Mouse (Mus musculus): Measurements from ENCODE around the gene Poc1a. TPM values are rescaled to one million over a fixed set of nuclear protein-coding genes. Genes with fewer than 3 reads are reported as not detected.

Gene Poc1a
- polyA plus RNA-seq, 1 experiment from 2014 or later, result 9.0 TPM

- no peaks in the 10 kb centered on the region for H3K36me3 ChIP-seq (ENCODE audit: control insufficient read depth, insufficient read depth, low read length)
- H3K9me3 ChIP-seq (replicated peaks; ENCODE audit: control insufficient read depth, low read length, poor library complexity, severe bottlenecking), result no peaks in the 10 kb centered on the region
- H3K9ac ChIP-seq (ENCODE audit: low read depth, low read length), result no peak overlapping the region
- no peak overlapping the region for H3K4me2 ChIP-seq (ENCODE audit: low read length)
- no peak overlapping the region for H3K27ac ChIP-seq (ENCODE audit: low read length)
- no peaks in the 10 kb centered on the region for H3K27me3 ChIP-seq (ENCODE audit: control insufficient read depth, insufficient read depth, low read depth, low read length)
- no peak for ATAC-seq
- H3K4me3 ChIP-seq (ENCODE audit: low read depth, low read length), result no peak overlapping the region
- no peaks in the 10 kb centered on the region for H3K4me1 ChIP-seq (ENCODE audit: control insufficient read depth, insufficient read depth, low read length)
Measured at GRCm38 (mm10) chr9:106355975-106356286, 75.1 kb downstream of the Poc1a start.

GRCm38 (mm10) chr9:106356323-106356844 is 75.5 kb downstream of the Poc1a start:
- Histone ChIP-seq H3K9me3 (replicated peaks; ENCODE audit: control insufficient read depth, low read length, poor library complexity, severe bottlenecking) (no peaks in the 10 kb centered on the region), H3K36me3 (ENCODE audit: control insufficient read depth, insufficient read depth, low read length) (no peaks in the 10 kb centered on the region), H3K27me3 (ENCODE audit: control insufficient read depth, insufficient read depth, low read depth, low read length) (no peaks in the 10 kb centered on the region), H3K4me3 (ENCODE audit: low read depth, low read length) (no peak overlapping the region), H3K9ac (ENCODE audit: low read depth, low read length) (no peak overlapping the region), H3K4me2 (ENCODE audit: low read length) (no peak overlapping the region), H3K4me1 (ENCODE audit: control insufficient read depth, insufficient read depth, low read length) (no peaks in the 10 kb centered on the region), H3K27ac (ENCODE audit: low read length) (no peak overlapping the region)
- 80% methylated on average over 10 of the region's 10 CpGs for WGBS
- no peak for ATAC-seq

- H3K27me3 ChIP-seq (ENCODE audit: control insufficient read depth, insufficient read depth, low read depth, low read length), result no peaks in the 10 kb centered on the region
- WGBS, result 90% methylated on average over 3 of the region's 3 CpGs
Measured at GRCm38 (mm10) chr9:106357167-106357566, 76.3 kb downstream of the Poc1a start.

GRCm38 (mm10) chr9:106359297-106359696 is 78.4 kb downstream of the Poc1a start:
- H3K27ac ChIP-seq (ENCODE audit: low read length), result no peak overlapping the region
- no peak overlapping the region for H3K4me3 ChIP-seq (ENCODE audit: low read depth, low read length)
- H3K9ac ChIP-seq (ENCODE audit: low read depth, low read length), result no peak overlapping the region
- H3K4me1 ChIP-seq (ENCODE audit: control insufficient read depth, insufficient read depth, low read length), result no peaks in the 10 kb centered on the region
- ATAC-seq, result no peak
- no peaks in the 10 kb centered on the region for H3K36me3 ChIP-seq (ENCODE audit: control insufficient read depth, insufficient read depth, low read length)
- WGBS, result 54% methylated on average over 6 of the region's 6 CpGs
- H3K9me3 ChIP-seq (replicated peaks; ENCODE audit: control insufficient read depth, low read length, poor library complexity, severe bottlenecking), result no peaks in the 10 kb centered on the region
- H3K4me2 ChIP-seq (ENCODE audit: low read length), result no peak overlapping the region
- no peaks in the 10 kb centered on the region for H3K27me3 ChIP-seq (ENCODE audit: control insufficient read depth, insufficient read depth, low read depth, low read length)

More at GRCm38 (mm10) chr9:106357167-106357566, 76.3 kb downstream of the Poc1a start:
- H3K4me2 ChIP-seq (ENCODE audit: low read length), result no peak overlapping the region
- no peak overlapping the region for H3K4me3 ChIP-seq (ENCODE audit: low read depth, low read length)
- H3K9me3 ChIP-seq (replicated peaks; ENCODE audit: control insufficient read depth, low read length, poor library complexity, severe bottlenecking), result no peaks in the 10 kb centered on the region
- H3K27ac ChIP-seq (ENCODE audit: low read length), result no peak overlapping the region
- ATAC-seq, result no peak
- H3K9ac ChIP-seq (ENCODE audit: low read depth, low read length), result no peak overlapping the region
- H3K4me1 ChIP-seq (ENCODE audit: control insufficient read depth, insufficient read depth, low read length), result no peaks in the 10 kb centered on the region
- no peaks in the 10 kb centered on the region for H3K36me3 ChIP-seq (ENCODE audit: control insufficient read depth, insufficient read depth, low read length)

- Histone ChIP-seq H3K4me3 (ENCODE audit: low read depth, low read length) (no peak overlapping the region), H3K27ac (ENCODE audit: low read length) (no peak overlapping the region), H3K4me1 (ENCODE audit: control insufficient read depth, insufficient read depth, low read length) (no peaks in the 10 kb centered on the region), H3K9ac (ENCODE audit: low read depth, low read length) (no peak overlapping the region), H3K9me3 (replicated peaks; ENCODE audit: control insufficient read depth, low read length, poor library complexity, severe bottlenecking) (no peaks in the 10 kb centered on the region), H3K27me3 (ENCODE audit: control insufficient read depth, insufficient read depth, low read depth, low read length) (no peaks in the 10 kb centered on the region), H3K36me3 (ENCODE audit: control insufficient read depth, insufficient read depth, low read length) (no peaks in the 10 kb centered on the region), H3K4me2 (ENCODE audit: low read length) (no peak overlapping the region)
- ATAC-seq, result no peak
- WGBS, result 90% methylated on average over 6 of the region's 6 CpGs
Measured at GRCm38 (mm10) chr9:106361140-106361539, 80.3 kb downstream of the Poc1a start.

GRCm38 (mm10) chr9:106365333-106365732 is 84.5 kb downstream of the Poc1a start:
- no peaks in the 10 kb centered on the region for H3K36me3 ChIP-seq (ENCODE audit: control insufficient read depth, insufficient read depth, low read length)
- no peak overlapping the region for H3K9ac ChIP-seq (ENCODE audit: low read depth, low read length)
- no peak overlapping the region for H3K27ac ChIP-seq (ENCODE audit: low read length)
- no peak overlapping the region for H3K4me2 ChIP-seq (ENCODE audit: low read length)
- no peak overlapping the region for H3K4me3 ChIP-seq (ENCODE audit: low read depth, low read length)
- no peak for ATAC-seq
- H3K27me3 ChIP-seq (ENCODE audit: control insufficient read depth, insufficient read depth, low read depth, low read length), result no peaks in the 10 kb centered on the region
- peaks cover 12% of the 10 kb centered on the region for H3K4me1 ChIP-seq (ENCODE audit: control insufficient read depth, insufficient read depth, low read length)
- 86% methylated on average over 7 of the region's 7 CpGs for WGBS
- no peaks in the 10 kb centered on the region for H3K9me3 ChIP-seq (replicated peaks; ENCODE audit: control insufficient read depth, low read length, poor library complexity, severe bottlenecking)

- WGBS, result 50% methylated on average over 1 of the region's 1 CpGs
- Histone ChIP-seq H3K9me3 (replicated peaks; ENCODE audit: control insufficient read depth, low read length, poor library complexity, severe bottlenecking) (no peaks in the 10 kb centered on the region), H3K27ac (ENCODE audit: low read length) (no peak overlapping the region), H3K27me3 (ENCODE audit: control insufficient read depth, insufficient read depth, low read depth, low read length) (no peaks in the 10 kb centered on the region), H3K36me3 (ENCODE audit: control insufficient read depth, insufficient read depth, low read length) (no peaks in the 10 kb centered on the region), H3K9ac (ENCODE audit: low read depth, low read length) (no peak overlapping the region), H3K4me1 (ENCODE audit: control insufficient read depth, insufficient read depth, low read length) (peaks cover 20% of the 10 kb centered on the region), H3K4me2 (ENCODE audit: low read length) (no peak overlapping the region), H3K4me3 (ENCODE audit: low read depth, low read length) (no peak overlapping the region)
- ATAC-seq, result no peak
Measured at GRCm38 (mm10) chr9:106366188-106366587, 85.3 kb downstream of the Poc1a start.

GRCm38 (mm10) chr9:106367001-106367400 is 86.1 kb downstream of the Poc1a start:
- Histone ChIP-seq H3K27ac (ENCODE audit: low read length) (peak overlapping the region; percentile 64), H3K4me3 (ENCODE audit: low read depth, low read length) (peak overlapping the region; percentile 88), H3K4me1 (ENCODE audit: control insufficient read depth, insufficient read depth, low read length) (peaks cover 28% of the 10 kb centered on the region), H3K36me3 (ENCODE audit: control insufficient read depth, insufficient read depth, low read length) (no peaks in the 10 kb centered on the region; the same call in 1 of the 2 replicates), H3K4me2 (ENCODE audit: low read length) (peak overlapping the region; percentile 83), H3K27me3 (ENCODE audit: control insufficient read depth, insufficient read depth, low read depth, low read length) (no peaks in the 10 kb centered on the region), H3K9ac (ENCODE audit: low read depth, low read length) (peak overlapping the region; percentile 60), H3K9me3 (replicated peaks; ENCODE audit: control insufficient read depth, low read length, poor library complexity, severe bottlenecking) (no peaks in the 10 kb centered on the region)
- WGBS, result 22% methylated on average over 5 of the region's 5 CpGs
- no peak for ATAC-seq

GRCm38 (mm10) chr9:106367592-106368111 is 86.8 kb downstream of the Poc1a start:
- Histone ChIP-seq H3K36me3 (ENCODE audit: control insufficient read depth, insufficient read depth, low read length) (no peaks in the 10 kb centered on the region; the same call in 1 of the 2 replicates), H3K27ac (ENCODE audit: low read length) (peak overlapping the region; percentile 98), H3K9me3 (replicated peaks; ENCODE audit: control insufficient read depth, low read length, poor library complexity, severe bottlenecking) (no peaks in the 10 kb centered on the region), H3K4me1 (ENCODE audit: control insufficient read depth, insufficient read depth, low read length) (peaks cover 34% of the 10 kb centered on the region), H3K4me2 (ENCODE audit: low read length) (peak overlapping the region; percentile 83), H3K4me3 (ENCODE audit: low read depth, low read length) (peak overlapping the region; percentile 88), H3K9ac (ENCODE audit: low read depth, low read length) (peak overlapping the region; percentile 95), H3K27me3 (ENCODE audit: control insufficient read depth, insufficient read depth, low read depth, low read length) (no peaks in the 10 kb centered on the region)
- under 1% methylated on average over 36 of the region's 36 CpGs for WGBS
- peak; percentile 95 for ATAC-seq
